Mouse (Mus musculus): Measurements from ENCODE around the gene Arhgap32. TPM values are rescaled to one million over a fixed set of nuclear protein-coding genes. Genes with fewer than 3 reads are reported as not detected.
A peak's percentile ranks its signal among the peaks of the same experiment; 100 is the strongest.
"Not testable (repeated sequence)": the region's sequence is repeated elsewhere in the genome, so short reads cannot be mapped to it uniquely, and the experiment has no call there.

Arhgap32 gene
- polyA plus RNA-seq, 1 experiment: 2.6 TPM

- WGBS: 73% methylated on average over 3 of the region's 3 CpGs
- Histone ChIP-seq H3K27ac (ENCODE audit: control insufficient read depth, insufficient read depth, low read depth, low read length, poor library complexity) (no peak overlapping the region), H3K4me3 (replicated peaks; ENCODE audit: control insufficient read depth, low read depth, low read length) (no peak overlapping the region), H3K4me1 (ENCODE audit: control insufficient read depth, insufficient read depth, low read length) (no peaks in the 10 kb centered on the region; the same call in 1 of the 2 replicates)
- TF ChIP-seq CTCF (IDR thresholded peaks at IDR 0.05; ENCODE audit: control insufficient read depth, insufficient read depth, low read length) (no peak), POLR2A (IDR thresholded peaks at IDR 0.05; ENCODE audit: borderline replicate concordance, control insufficient read depth, low read depth, low read length) (no peak)
Observed at GRCm38 (mm10) chr9:32157201-32157600, 41.3 kb downstream of the Arhgap32 start.

- 25% methylated on average over 3 of the region's 3 CpGs for WGBS
Observed at GRCm38 (mm10) chr9:32158837-32159543, 43.1 kb downstream of the Arhgap32 start.

GRCm38 (mm10) chr9:32159724-32160123 lies 43.8 kb downstream of the Arhgap32 start:
- WGBS: 66% methylated on average over 3 of the region's 3 CpGs
- Histone ChIP-seq H3K4me3 (replicated peaks; ENCODE audit: control insufficient read depth, low read depth, low read length) (no peak overlapping the region), H3K27ac (ENCODE audit: control insufficient read depth, insufficient read depth, low read depth, low read length, poor library complexity) (no peak overlapping the region), H3K4me1 (ENCODE audit: control insufficient read depth, insufficient read depth, low read length) (no peaks in the 10 kb centered on the region; the same call in 1 of the 2 replicates)
- TF ChIP-seq POLR2A (IDR thresholded peaks at IDR 0.05; ENCODE audit: borderline replicate concordance, control insufficient read depth, low read depth, low read length) (no peak), CTCF (IDR thresholded peaks at IDR 0.05; ENCODE audit: control insufficient read depth, insufficient read depth, low read length) (no peak)

More at GRCm38 (mm10) chr9:32158837-32159543, 43.1 kb downstream of the Arhgap32 start:
- no peaks in the 10 kb centered on the region; the same call in 1 of the 2 replicates for H3K4me1 ChIP-seq (ENCODE audit: control insufficient read depth, insufficient read depth, low read length)
- H3K27ac ChIP-seq (ENCODE audit: control insufficient read depth, insufficient read depth, low read depth, low read length, poor library complexity): no peak overlapping the region
- no peak overlapping the region for H3K4me3 ChIP-seq (replicated peaks; ENCODE audit: control insufficient read depth, low read depth, low read length)
- TF ChIP-seq POLR2A (IDR thresholded peaks at IDR 0.05; ENCODE audit: borderline replicate concordance, control insufficient read depth, low read depth, low read length): no peak
- peak; percentile 95 for TF ChIP-seq CTCF (IDR thresholded peaks at IDR 0.05; ENCODE audit: control insufficient read depth, insufficient read depth, low read length)

- 61% methylated on average over 2 of the region's 2 CpGs for WGBS
- TF ChIP-seq POLR2A (IDR thresholded peaks at IDR 0.05; ENCODE audit: borderline replicate concordance, control insufficient read depth, low read depth, low read length): no peak
- TF ChIP-seq CTCF (IDR thresholded peaks at IDR 0.05; ENCODE audit: control insufficient read depth, insufficient read depth, low read length): no peak
Observed at GRCm38 (mm10) chr9:32162792-32163191, 46.9 kb downstream of the Arhgap32 start.

GRCm38 (mm10) chr9:32163820-32164219 lies 47.9 kb downstream of the Arhgap32 start:
- not testable (repeated sequence) for H3K4me3 ChIP-seq (replicated peaks; ENCODE audit: control insufficient read depth, low read depth, low read length); H3K4me1 ChIP-seq (ENCODE audit: control insufficient read depth, insufficient read depth, low read length); H3K27ac ChIP-seq (ENCODE audit: control insufficient read depth, insufficient read depth, low read depth, low read length, poor library complexity)
- 83% methylated on average over 6 of the region's 6 CpGs for WGBS

More at GRCm38 (mm10) chr9:32162792-32163191, 46.9 kb downstream of the Arhgap32 start:
- Histone ChIP-seq H3K4me1 (ENCODE audit: control insufficient read depth, insufficient read depth, low read length) (no peaks in the 10 kb centered on the region), H3K4me3 (replicated peaks; ENCODE audit: control insufficient read depth, low read depth, low read length) (no peak overlapping the region), H3K27ac (ENCODE audit: control insufficient read depth, insufficient read depth, low read depth, low read length, poor library complexity) (no peak overlapping the region)

GRCm38 (mm10) chr9:32168546-32169137 lies 52.7 kb downstream of the Arhgap32 start:
- WGBS: 91% methylated on average over 5 of the region's 5 CpGs
- TF ChIP-seq CTCF (IDR thresholded peaks at IDR 0.05; ENCODE audit: control insufficient read depth, insufficient read depth, low read length): no peak
- no peak overlapping the region for H3K27ac ChIP-seq (ENCODE audit: control insufficient read depth, insufficient read depth, low read depth, low read length, poor library complexity)

GRCm38 (mm10) chr9:32170713-32171112 lies 54.8 kb downstream of the Arhgap32 start:
- H3K4me1 ChIP-seq (ENCODE audit: control insufficient read depth, insufficient read depth, low read length): peaks cover 2% of the 10 kb centered on the region; the same call in 1 of the 2 replicates
- WGBS: 69% methylated on average over 8 of the region's 8 CpGs
- H3K27ac ChIP-seq (ENCODE audit: control insufficient read depth, insufficient read depth, low read depth, low read length, poor library complexity): no peak overlapping the region
- TF ChIP-seq POLR2A (IDR thresholded peaks at IDR 0.05; ENCODE audit: borderline replicate concordance, control insufficient read depth, low read depth, low read length) (no peak), CTCF (IDR thresholded peaks at IDR 0.05; ENCODE audit: control insufficient read depth, insufficient read depth, low read length) (no peak)
- no peak overlapping the region for H3K4me3 ChIP-seq (replicated peaks; ENCODE audit: control insufficient read depth, low read depth, low read length)

More at GRCm38 (mm10) chr9:32168546-32169137, 52.7 kb downstream of the Arhgap32 start:
- peaks cover 2% of the 10 kb centered on the region; the same call in 1 of the 2 replicates for H3K4me1 ChIP-seq (ENCODE audit: control insufficient read depth, insufficient read depth, low read length)
- no peak overlapping the region for H3K4me3 ChIP-seq (replicated peaks; ENCODE audit: control insufficient read depth, low read depth, low read length)

- no peak overlapping the region for H3K4me3 ChIP-seq (replicated peaks; ENCODE audit: control insufficient read depth, low read depth, low read length)
- 90% methylated on average over 4 of the region's 4 CpGs for WGBS
Observed at GRCm38 (mm10) chr9:32176612-32177011, 60.7 kb downstream of the Arhgap32 start.

More at GRCm38 (mm10) chr9:32176612-32177011, 60.7 kb downstream of the Arhgap32 start:
- Histone ChIP-seq H3K4me1 (ENCODE audit: control insufficient read depth, insufficient read depth, low read length) (no peaks in the 10 kb centered on the region), H3K27ac (ENCODE audit: control insufficient read depth, insufficient read depth, low read depth, low read length, poor library complexity) (no peak overlapping the region)
- TF ChIP-seq POLR2A (IDR thresholded peaks at IDR 0.05; ENCODE audit: borderline replicate concordance, control insufficient read depth, low read depth, low read length) (no peak), CTCF (IDR thresholded peaks at IDR 0.05; ENCODE audit: control insufficient read depth, insufficient read depth, low read length) (no peak)

Data from bone marrow, adult 2 months (tissue).